Mouse (Mus musculus): ENCODE measurements around the gene Kctd19. TPM values are rescaled to one million over a fixed set of nuclear protein-coding genes. Genes with fewer than 3 reads are reported as not detected.

The Kctd19 gene
- polyA plus RNA-seq (2017; shearing (Covaris generic)), result not detected

DNA sequence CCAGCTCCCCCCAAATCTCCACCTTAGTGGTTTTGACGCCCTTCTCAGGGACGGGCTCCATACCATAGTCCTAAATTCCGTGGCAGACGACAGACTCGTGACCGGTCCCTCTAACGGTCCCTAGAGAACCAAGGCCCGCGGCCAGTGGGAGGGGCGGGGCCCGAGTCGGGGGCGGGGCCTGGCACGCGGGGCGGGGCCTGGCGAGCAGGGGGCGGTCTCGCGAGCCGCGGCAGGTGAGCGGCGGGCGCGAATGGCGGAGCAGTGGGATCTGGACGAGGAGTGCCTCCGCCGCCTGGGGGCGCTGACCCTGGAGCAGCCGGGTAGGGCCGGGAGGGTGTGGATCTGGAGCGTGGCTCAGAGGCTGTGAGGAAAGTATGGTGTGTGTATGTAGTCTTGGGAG is at the start of gene Kctd19, which contains the start of gene Lrrc36:
Kctd19 (minus strand) TSS at position 112 of the 400 bp plus-strand sequence.
Lrrc36 (plus strand) TSS at position 181 of the 400 bp plus-strand sequence.

GRCm38 (mm10) chr8:105373032-105373431 is 40.3 kb downstream of the Kctd19 start, which contains the start of gene Plekhg4:
Gene Plekhg4, plus strand, starts transcription at chr8:105373274.

DNA sequence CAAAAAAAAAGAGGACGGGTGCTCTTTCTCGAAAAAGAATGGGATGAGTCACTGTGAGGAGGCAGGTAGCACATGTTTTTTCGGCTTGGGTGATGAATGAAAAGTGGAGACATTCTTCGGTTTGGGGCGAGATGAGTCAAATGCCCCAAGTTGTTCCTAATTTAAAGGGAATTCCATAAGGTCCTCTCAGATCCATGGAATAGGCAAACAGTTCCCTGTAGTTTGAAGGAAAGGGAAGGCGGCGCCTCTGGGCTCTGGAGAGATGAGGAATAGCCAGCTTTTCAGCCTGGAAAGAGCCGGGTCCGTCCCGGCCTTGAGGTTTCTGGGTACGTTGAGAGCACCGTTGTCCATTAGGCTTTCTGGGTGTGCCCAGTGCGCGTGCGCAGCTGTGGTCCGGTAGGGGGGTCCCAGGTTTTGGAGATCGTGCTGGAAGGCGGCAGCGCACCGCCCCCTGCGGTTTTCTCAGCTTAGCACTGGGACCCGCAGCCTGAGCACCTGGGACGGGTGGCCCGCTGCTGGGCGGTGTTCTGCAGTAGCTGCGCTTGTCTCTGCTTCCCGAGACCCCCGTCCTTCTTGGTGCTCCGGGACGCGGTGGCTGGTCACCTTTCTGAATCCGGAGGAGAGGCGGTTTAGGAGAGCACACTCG is 64.7 kb downstream of the Kctd19 start, which contains the start of gene Slc9a5:
Slc9a5 (plus strand) TSS at position 394 of the 646 bp plus-strand sequence.

GRCm38 (mm10) chr8:105347428-105348221 is 65.7 kb downstream of the Kctd19 start, which contains the start of gene Fhod1:
Gene Fhod1, minus strand, starts transcription at chr8:105347953.

Other genes with a start within 250 kb of the Kctd19 start
- 27.3 TPM for gene Cbfb, start 242.8 kb downstream of the Kctd19 start, polyA plus RNA-seq (2017; shearing (Covaris generic))
- 30.6 TPM for gene D230025D16Rik, start 188.4 kb downstream of the Kctd19 start, polyA plus RNA-seq (2017; shearing (Covaris generic))
- 0.93 TPM for gene B3gnt9, start 158.3 kb downstream of the Kctd19 start, polyA plus RNA-seq (2017; shearing (Covaris generic))
- gene Tradd, start 148.9 kb downstream of the Kctd19 start, polyA plus RNA-seq (2017; shearing (Covaris generic)), result 48.9 TPM
- gene Fbxl8, start 148.9 kb downstream of the Kctd19 start, polyA plus RNA-seq (2017; shearing (Covaris generic)), result 23.4 TPM
- 0.86 TPM for gene Hsf4, start 143.7 kb downstream of the Kctd19 start, polyA plus RNA-seq (2017; shearing (Covaris generic))
- not detected for gene Nol3, start 137.4 kb downstream of the Kctd19 start, polyA plus RNA-seq (2017; shearing (Covaris generic))
- 1.9 TPM for gene 4931428F04Rik, start 123.6 kb downstream of the Kctd19 start, polyA plus RNA-seq (2017; shearing (Covaris generic))
- gene Exoc3l, start 117.4 kb downstream of the Kctd19 start, polyA plus RNA-seq (2017; shearing (Covaris generic)), result 2.1 TPM
- 82.3 TPM for gene E2f4, start 115.8 kb downstream of the Kctd19 start, polyA plus RNA-seq (2017; shearing (Covaris generic))
- 8.1 TPM for gene Elmo3, start 107.9 kb downstream of the Kctd19 start, polyA plus RNA-seq (2017; shearing (Covaris generic))
- gene Lrrc29, start 87.2 kb downstream of the Kctd19 start, polyA plus RNA-seq (2017; shearing (Covaris generic)), result 2.6 TPM
- gene Tmem208, start 87.1 kb downstream of the Kctd19 start, polyA plus RNA-seq (2017; shearing (Covaris generic)), result 151 TPM
- 1.8 TPM for gene Fhod1, start 65.5 kb downstream of the Kctd19 start, polyA plus RNA-seq (2017; shearing (Covaris generic))
- gene Slc9a5, start 64.7 kb downstream of the Kctd19 start, polyA plus RNA-seq (2017; shearing (Covaris generic)), result 0.59 TPM
- not detected for gene Plekhg4, start 40.2 kb downstream of the Kctd19 start, polyA plus RNA-seq (2017; shearing (Covaris generic))
- gene Lrrc36, start 69 bp upstream of the Kctd19 start, polyA plus RNA-seq (2017; shearing (Covaris generic)), result not detected
- 1.3 TPM for gene Tppp3, start 58.0 kb upstream of the Kctd19 start, polyA plus RNA-seq (2017; shearing (Covaris generic))
- gene Zdhhc1, start 83.4 kb upstream of the Kctd19 start, polyA plus RNA-seq (2017; shearing (Covaris generic)), result 2.2 TPM
- gene Hsd11b2, start 105.3 kb upstream of the Kctd19 start, polyA plus RNA-seq (2017; shearing (Covaris generic)), result not detected
- gene Atp6v0d1, start 152.5 kb upstream of the Kctd19 start, polyA plus RNA-seq (2017; shearing (Covaris generic)), result 48.8 TPM
- 15.5 TPM for gene Ripor1, start 191.8 kb upstream of the Kctd19 start, polyA plus RNA-seq (2017; shearing (Covaris generic))
- 38.0 TPM for gene Ctcf, start 223.1 kb upstream of the Kctd19 start, polyA plus RNA-seq (2017; shearing (Covaris generic))
- gene Agrp, start 223.9 kb upstream of the Kctd19 start, polyA plus RNA-seq (2017; shearing (Covaris generic)), result 3.3 TPM